Mouse (Mus musculus) urinary bladder, postnatal 36 days (tissue): ENCODE results near the gene Triobp.

ENCODE experiments used
- DNase-seq, 2 experiments: peaks; one replicate each; pipeline ENCODE4 v3.0.0; 2022; ENCODE audit warnings: low spot score in 2 of 2, mixed read lengths in 1 of 2

The Triobp gene

DNA sequence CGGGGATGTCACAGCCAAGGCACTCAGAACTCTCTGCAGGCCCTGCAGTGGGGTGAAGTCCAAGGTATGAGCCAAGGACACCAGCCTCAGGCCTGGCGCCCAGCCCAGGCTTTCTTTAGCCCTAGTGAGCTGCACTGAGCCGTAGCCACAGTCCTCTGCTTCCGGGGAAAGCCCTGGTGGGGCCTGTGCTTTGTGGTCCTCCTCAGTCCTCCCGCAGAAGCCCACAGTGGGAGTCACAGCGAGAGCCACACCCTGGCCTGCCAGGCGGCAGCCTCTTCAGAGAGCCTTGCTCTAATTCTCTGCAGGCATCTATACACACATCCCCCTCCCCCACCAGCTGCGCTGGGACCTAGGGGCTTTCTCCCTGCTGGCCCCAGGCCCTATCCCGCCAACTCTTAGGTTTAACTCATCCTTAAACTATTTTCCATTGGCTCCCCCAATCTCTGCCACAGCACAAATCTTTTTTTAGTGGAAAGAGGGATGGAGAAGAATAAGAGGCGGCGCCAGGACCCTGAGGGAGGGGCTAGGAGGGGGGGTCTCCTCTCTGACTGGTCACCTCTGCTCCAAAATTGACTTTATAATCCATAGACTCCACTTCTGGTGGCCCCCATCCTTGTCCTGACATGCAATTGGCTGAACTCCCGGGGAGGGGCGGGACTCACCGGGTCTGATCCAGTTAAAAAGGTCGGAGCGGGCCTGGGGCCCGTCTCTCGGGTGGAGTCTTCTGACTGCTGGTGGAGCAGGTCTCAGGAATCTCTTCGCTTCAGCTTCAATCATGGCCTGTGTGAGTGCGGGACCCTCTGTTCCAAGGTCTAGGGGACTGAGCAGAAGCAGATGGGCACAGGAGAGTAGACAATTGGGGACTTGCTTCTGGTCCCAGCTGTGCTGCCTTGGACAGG, 21.3 kb upstream of the Triobp start, which contains the start of gene Lgals1:
Lgals1 (plus strand) TSS at position 705 of the 899 bp plus-strand sequence.
- DNase-seq = peak; percentile 79 to 88

DNA sequence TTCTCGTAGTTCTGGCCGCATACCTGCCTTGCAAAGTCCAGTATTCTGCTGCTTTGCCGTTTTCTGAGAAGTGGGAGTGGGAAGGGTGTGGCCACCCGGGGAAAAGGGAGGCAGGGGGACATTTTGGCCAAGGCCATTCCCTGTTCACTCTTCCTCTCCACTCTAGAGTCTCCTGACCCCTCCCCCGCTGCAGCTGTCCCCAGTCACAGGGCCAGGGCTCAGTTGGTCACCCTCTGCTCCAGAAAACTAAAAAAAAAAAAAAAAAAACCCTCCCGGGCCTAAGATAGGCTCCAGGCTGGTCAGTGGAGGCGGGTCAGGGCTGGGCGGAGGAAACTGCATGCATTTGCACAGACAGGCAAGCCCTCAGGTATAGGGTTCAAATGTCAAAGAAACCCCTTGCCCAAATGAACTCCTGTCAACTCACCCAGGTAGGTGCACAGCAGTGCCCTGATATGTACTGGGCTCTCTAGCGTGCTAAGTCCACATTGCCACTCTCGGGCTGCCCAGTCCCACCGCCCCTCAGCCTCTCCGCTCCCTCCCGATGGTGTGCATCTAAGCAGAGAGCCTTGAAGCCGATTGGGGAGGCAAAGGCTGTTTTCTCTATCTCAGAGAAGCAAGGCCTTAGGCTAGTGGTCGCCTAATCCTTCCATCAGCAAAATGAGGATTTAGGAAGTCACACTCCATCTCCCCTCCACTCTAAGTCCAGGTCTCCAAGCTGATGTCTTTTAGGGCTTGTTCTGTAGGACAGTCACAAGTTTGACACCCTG, 20.3 kb upstream of the Triobp start:
- peak in 1 of 2 experiments; percentile 48 for DNase-seq

DNA sequence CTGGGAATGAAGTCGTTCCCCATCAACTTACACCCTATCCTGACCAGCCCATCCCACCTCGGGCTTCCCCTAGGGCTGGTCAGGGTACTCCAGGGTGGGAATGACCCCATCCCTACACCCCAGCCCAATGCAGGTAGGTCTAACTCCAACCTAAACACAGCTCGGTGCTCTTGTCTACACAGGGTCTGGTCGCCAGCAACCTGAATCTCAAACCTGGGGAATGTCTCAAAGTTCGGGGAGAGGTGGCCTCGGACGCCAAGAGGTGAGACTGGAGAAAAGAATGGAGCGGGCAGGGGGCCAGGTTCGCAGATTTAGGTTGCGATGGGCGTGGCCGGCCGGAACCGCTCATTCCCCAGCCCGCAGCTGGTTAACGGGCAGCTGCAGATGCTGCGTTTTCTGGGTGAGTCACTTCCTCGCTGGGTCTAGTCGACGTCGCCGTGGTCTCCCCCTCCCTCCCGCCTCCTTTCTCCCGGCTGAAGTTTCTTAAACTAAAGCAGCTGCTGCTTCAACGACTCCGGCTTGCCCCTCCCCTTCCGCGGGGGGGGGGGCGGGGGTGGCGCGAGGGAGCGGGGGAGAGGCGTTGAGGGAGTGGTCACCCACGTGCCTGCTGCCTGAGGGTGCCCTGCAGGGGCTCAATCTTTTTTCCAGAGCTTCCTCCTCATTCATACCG, 19.6 kb upstream of the Triobp start:
- peak; percentile 48 to 79 for DNase-seq

DNA sequence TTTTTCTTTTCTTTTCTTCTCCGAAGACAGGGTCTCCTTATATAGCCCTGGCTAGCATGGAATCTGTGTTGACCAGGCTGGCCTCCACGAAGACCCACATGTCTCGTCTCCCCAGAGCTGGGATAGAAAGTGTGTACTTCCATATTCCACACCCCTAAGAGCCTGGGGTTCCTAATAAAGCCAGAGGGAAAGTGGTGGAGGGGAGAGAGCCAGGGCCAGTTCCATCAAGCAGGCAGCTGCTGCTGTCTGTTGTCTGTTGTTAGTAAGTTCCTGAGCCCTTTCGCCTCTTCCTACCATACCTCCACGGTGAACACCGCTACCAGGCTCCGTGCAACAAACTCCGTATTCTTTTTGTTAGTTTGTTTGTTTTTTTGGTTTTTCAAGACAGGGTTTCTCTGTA, 19.0 kb upstream of the Triobp start:
- DNase-seq = no peak

DNA sequence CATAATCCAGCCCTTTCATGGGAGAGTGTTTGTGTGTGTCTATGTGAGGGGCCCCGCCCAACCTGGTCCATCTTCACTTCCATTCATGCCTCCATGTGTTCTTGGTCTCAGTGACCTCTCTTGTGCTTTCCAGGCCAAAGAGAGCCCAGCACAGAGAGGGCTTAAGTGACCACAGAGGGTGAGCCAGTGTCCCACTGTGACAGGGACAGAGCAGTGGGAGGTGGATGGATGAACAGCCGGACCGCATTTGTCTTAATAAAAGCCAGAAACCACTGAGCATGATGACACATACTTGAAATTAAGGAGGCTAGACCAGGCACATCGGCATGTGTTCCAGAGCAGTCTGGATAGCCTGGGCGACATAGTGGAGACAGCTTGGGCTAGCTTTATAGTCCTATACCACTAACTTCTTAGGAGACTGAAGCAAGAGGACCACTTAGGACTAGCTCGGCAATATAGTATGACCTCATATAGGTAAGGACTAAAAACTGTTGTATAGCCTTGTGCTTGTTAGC, 17.3 kb upstream of the Triobp start:
- DNase-seq = no peak

DNA sequence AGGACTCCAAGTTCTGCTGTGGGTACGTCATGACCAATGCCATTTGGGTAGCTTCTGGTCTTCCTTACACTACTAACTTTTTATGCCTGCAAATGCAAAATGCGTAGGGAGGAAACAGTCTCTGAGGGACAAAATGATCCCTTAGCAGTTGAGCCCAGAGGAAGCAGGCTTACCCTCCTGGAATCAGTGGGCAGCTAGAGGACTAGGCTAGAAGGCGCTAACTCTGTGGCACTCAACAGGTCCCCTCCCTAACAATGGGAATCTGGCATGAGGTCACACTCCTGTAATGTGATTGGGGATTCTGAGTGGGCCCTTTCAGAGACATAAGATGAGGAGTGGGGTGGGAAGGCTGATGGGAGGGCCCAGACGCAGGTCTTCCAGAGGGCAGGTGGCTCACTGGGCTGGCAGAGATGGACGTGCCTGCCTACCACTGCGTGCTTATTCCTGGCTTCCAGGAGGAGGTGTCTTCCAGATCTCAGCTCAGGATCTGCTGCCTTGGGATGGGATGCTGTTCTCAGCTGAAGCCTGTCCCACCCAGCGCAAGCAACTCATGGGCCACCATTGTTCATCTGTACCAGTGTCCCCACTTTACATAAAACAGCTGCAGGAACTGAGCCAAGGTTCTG, 16.6 kb upstream of the Triobp start:
- DNase-seq = no peak

DNA sequence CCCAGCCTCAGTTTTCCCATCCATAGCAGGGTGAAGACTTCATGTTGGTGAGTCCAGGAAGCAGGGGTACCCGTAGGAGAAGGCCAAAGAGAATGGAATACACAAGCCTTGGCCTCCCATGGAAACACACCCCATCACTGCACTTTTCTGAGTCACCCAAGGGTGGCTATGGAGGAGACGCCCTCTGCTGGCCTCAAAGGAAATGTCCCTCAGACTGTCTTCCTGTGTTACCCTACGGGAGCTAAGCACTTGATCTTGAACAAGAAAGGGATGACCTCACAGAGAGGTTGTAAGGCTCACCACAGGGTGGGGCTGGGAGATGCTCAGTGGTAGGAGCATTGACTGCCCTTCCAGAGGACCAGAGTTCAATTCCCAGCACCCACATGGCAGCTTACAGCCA, 15.9 kb upstream of the Triobp start:
- DNase-seq = peak in 1 of 2 experiments; percentile 52

DNA sequence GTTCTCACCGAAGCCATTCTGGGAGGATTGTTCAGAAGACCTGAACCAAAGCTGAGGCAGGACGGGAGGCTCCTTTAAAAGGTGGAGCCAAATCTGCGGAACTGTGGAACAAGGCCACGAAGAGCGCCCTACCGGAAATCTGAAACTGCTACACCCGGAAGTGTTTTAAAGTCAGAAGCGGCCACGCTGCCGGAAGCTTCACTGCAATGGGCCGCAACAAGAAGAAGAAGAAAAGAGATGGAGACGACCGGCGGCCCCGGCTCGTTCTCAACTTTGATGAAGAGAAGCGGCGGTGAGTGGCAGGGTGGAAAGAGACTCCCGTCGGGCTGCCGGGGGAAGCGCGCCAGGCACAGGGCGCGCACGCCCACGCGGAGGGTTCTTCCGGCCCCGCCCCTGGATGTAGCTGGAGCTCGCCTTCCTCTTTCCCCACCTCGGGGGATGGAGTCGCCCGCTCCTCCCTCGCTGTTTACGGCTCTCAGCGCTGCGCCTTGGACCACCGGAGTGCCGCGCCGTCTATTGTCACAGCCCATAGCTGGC, 12.7 kb upstream of the Triobp start, which contains the start of gene Nol12:
Nol12 (plus strand) TSS at position 150 of the 537 bp plus-strand sequence.
- peak; percentile 67 to 81 for DNase-seq

DNA sequence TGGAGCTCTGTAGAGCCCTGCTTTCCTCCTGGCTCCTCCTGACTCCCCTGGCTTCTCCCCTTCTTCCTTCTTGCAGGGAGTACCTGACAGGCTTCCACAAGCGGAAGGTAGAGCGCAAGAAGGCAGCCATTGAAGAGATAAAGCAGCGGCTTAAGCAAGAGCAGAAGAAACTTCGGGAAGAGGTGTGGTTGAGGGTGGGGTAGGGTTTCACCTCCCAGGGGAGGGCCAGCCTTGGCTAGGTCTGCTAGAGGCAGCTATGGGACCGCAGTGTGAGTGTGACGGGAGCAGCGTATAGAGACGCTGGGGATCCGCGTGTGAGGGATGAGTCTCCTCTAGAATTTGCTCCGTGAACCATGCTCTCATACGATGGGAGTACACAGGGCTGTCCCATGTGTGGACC, 11.1 kb upstream of the Triobp start:
- DNase-seq = no peak

DNA sequence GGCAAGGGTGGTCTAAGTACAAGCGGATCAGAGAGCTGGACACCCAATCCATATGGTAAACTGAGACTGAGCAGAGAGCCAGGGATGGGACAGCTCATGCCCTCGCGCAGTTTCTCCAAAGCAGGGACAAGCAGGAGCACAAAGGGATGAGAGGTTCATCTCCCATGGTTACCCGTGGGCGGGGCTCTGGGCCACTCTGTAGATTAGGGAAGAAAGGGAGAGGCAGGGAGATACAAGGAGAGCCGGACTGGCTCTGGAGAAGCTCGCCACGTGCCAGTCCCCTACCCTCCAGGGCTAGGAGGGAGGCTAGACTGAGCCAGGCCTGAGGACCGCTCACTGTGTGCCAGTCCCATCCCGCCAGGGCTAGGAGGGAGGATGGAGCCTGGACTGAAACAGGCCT, 10.2 kb upstream of the Triobp start:
- no peak for DNase-seq

DNA sequence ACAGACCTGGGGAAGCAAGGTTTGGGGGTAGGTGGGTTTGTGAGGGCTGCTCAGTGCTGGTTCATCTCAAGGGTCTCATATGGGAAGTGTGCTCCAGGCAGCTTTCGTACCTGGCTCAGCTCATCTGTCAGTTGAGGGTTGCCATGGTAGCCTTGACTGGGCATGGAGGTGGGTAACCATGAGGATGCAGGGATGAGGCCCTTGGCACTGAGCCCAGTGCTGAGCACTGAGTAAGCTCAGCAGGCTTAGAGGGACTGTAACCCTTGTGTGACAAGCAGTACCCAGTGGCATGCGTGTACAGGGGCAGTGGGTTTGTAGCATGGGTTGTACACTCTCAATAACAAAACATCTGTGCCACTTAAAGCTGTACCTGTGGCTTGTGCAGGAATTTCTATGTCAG, 9.6 kb upstream of the Triobp start:
- DNase-seq = no peak

DNA sequence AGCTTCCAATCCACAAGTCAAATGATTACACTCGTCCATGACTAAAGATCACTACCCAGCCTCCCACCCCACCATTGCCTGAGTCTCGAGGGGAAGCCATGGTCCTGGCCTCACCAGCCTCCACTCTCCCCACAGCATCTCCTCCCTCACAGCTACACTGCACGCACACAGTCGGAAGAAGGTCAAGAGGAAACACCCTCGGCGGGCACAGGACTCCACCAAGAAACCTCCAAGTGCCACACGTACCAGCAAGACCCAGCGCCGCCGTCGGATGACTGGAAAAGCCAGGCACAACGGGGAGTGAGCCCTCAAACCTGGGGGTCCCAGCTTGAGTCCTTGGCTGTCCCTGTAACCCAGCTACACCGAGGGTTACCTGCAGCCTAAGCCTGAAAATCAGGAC, 7.2 kb upstream of the Triobp start:
- DNase-seq = no peak

DNA sequence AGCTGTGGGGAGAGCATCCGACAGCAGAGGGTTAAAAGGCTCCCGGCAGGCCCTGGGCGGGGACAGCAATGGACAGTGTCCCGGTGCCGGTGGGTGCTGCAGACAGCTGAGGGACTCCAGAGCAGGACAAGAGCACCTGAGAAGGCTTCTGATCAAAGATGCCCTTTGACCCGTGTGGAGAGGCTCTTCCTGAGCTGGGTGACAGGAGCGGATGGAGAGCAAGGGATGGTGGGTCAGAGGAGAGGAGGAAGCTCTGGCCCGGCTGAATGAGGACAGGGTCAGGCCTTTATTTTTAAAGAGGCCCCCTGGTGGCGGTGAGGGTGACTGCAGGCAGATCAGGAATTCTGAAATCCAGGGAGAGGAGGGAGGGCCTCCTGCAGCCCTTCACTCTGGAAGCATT, 4.9 kb upstream of the Triobp start:
- peak; percentile 75 to 80 for DNase-seq

DNA sequence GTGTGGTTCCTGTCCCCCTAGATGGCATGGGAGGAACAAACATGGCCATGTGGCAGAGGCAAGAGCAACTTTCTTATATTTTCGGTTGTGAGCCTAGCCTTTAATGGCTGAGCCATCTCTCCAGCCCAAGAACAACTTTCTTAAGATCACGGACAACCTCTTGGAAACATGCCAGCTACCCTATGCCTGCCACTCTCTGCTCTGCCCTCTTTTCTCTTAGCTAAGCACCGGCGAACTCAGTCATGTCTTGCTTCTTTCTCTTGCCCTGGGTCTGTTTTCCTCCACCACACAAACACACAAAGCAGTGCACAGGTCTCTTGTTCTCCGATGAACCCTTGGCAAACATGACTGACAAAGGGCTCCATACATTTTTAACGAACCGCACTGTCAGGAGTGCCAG, 1.3 kb upstream of the Triobp start:
- no peak for DNase-seq

DNA sequence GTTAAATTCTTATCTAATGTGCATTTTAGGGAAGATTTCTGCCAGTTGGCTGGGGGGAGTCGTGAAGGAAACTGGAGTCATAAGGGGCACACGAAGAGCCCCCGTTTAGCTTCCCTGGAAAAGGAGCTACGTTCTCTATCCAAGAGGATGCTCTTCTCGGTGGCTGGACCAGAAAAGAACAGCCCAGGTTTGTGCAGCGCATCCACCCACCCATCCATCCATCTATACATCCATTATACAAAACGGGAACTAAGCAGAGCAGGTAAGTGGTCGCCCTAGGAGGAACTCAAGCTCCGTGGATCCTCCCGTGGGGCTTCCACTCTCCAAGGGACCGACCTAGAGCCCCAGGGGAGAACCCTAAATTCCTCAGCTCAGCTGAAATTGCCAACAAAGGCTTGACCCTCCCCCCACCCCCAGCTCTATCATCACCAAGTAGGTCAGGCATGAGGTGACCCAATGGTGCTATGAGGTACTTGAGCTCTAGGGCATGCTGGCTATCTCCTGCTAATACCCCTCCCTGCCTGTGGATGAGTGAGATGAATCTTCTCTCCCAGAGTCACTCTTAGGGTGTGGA, 715 bp downstream of the Triobp start:
- DNase-seq = no peak

DNA sequence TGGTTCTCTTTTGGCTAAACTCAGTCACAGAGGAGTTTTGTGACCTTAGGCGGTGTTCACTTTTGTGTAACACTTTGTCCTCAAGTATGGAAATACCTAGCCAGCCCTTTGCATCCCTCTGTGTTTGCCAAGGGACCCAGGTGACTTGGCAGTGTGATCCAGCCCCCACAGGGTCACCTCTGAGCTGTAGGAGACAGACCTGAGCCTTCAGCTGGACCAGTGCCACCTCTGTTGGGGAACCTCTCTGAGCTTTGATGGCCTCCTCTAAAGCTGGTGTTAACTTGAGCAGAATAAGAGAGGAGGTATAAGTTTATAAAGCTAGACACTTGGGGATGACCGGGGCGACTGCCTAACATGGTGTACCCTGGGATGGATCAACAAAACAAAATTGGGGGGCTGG, 1.4 kb downstream of the Triobp start:
- no peak for DNase-seq

DNA sequence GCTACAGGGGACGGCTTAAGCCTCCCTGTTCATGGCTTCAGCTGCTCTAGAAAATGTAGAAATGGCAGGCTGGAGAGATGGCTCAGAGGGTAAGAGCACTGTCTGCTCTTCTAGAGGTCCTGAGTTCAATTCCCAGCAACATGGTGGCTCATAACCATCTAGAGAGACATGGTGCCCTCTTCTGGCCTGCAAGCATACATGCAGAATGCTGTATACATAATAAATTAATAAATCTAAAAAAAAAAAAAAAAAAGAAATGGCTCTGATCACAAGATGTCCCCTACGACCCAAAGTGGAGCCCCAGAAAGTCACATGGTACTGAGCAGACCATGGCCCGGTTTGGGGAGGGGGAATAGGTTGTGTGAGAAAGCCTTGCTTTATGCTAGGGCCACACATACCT, 8.1 kb downstream of the Triobp start:
- no peak for DNase-seq

DNA sequence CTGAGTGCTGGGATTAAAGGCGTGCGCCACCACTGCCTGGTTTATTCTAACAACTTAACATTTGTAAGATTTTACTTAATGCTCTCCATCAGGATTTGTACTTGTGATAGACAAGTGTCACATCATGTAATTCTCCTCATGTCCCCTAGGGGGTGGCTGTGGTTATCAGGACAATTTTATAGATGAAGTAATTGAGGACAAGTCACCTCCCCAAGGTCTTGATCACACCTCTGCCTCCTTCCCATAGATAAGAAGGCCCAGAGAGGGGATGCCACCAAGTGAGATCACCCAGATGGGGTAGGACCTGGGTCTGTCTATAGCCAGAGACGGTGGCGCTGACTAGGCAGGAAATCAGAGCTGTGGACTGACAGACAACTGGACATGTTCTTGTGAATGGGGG, 8.8 kb downstream of the Triobp start:
- DNase-seq = no peak

DNA sequence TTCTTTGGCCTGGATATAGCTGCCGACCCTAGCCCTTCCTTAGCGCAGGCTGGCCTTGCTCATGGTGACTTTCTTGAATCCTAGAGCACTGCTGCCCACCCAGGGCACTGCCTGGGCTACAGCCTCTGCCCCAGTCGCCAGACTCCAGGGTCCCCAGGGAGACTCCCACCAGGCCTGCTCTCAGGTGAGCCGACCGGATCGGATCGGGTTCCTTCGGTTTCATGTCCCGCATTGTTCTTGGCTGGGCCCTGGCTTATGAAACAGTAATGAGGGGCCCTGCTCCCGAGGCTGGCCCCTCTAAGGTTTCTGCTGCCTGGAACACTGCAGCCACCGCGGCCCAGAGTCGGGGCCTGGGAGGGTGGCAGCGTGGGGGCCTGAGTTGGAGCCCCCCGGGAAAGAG, 9.5 kb downstream of the Triobp start:
- no peak for DNase-seq

DNA sequence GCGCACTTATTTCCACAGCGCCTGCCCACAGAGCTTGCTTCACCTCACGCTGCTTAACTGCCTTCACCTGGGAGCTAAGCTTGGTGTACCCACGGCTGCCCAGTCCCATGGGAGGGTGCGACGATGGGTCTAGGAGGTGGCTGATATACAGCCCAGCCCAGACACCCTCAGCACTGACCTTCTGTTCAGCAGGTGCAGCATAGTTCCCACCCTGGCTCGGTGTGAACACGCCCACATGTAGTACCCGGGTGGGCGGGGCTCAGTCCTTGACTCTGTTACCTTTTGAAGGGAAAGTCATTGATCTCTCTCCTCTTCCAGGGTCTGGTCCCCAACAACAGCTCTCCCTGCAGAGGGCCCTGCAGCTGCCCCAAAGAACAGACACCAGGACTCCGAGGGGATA, 12.0 kb downstream of the Triobp start:
- no peak for DNase-seq

DNA sequence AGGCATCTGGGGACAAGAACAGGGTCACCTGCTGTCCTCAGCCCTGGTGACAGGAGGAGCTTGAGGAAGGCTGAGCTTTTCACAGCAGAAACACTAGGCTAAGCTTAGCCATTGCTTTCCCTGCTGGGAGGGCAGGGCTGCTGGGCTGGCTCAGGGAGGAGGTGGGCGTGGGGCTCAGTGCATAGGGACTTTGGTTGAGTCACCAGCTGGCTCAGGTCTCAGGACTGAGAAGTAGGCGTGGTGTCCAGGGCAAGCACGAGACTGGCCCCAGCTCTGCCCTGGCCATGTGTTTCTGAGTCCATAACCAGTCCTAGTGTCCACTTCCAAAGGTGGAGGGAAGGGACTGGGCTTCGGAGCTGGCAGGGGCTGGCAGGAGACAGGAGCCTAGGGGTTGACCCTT, 12.6 kb downstream of the Triobp start:
- DNase-seq = peak; percentile 44 to 85
